Mouse (Mus musculus) MEL (cell line): ENCODE measurements around the gene Pik3ca.

Experiments used
- CTCF ChIP-seq, 3 experiments: IDR thresholded peaks in 2 of 3; conservative IDR thresholded peaks in 1 of 3; 2 replicates each; pipeline ENCODE4 v1.5.1; 2011 to 2012; ENCODE audit warnings: low read length in 3 of 3, low read depth in 2 of 3, mild to moderate bottlenecking in 2 of 3, improper control_type of control experiment in 1 of 3, inconsistent platforms in 1 of 3, mixed read lengths in 1 of 3, moderate library complexity in 1 of 3; ENCODE audit not compliant: control insufficient read depth in 1 of 3, insufficient read depth in 1 of 3, poor library complexity in 1 of 3, severe bottlenecking in 1 of 3
- EP300 ChIP-seq, 2 experiments: IDR thresholded peaks; 2 replicates each; pipeline ENCODE4 v1.6.1; 2011; ENCODE audit warnings: improper control_type of control experiment in 2 of 2, low read length in 2 of 2, low read depth in 1 of 2, mild to moderate bottlenecking in 1 of 2
- GATA1 ChIP-seq: IDR thresholded peaks from 2 replicates; pipeline ENCODE4 v1.6.1; 2011; ENCODE audit warnings: low read depth, low read length, improper control_type of control experiment
- HCFC1 ChIP-seq: IDR thresholded peaks from 2 replicates; pipeline ENCODE4 v1.6.1; 2012; ENCODE audit warnings: low read depth, mild to moderate bottlenecking, inconsistent platforms, low read length, improper control_type of control experiment, moderate library complexity
- POLR2A ChIP-seq, 2 experiments: IDR thresholded peaks; 2 replicates each; pipeline ENCODE4 v1.6.1; 2011 to 2012; ENCODE audit warnings: low read length in 2 of 2, mild to moderate bottlenecking in 2 of 2, control low read depth in 1 of 2, improper control_type of control experiment in 1 of 2, low read depth in 1 of 2, moderate library complexity in 1 of 2; ENCODE audit not compliant: control insufficient read depth in 1 of 2, insufficient read depth in 1 of 2, poor library complexity in 1 of 2
- RAD21 ChIP-seq: IDR thresholded peaks from 2 replicates; pipeline ENCODE4 v1.6.1; 2011; ENCODE audit warnings: mild to moderate bottlenecking, low read depth, low read length, improper control_type of control experiment
- USF1 ChIP-seq: IDR thresholded peaks from 2 replicates; pipeline ENCODE4 v1.6.1; 2014; ENCODE audit warnings: low read depth, mild to moderate bottlenecking, inconsistent platforms, low read length, improper control_type of control experiment, moderate library complexity

DNA sequence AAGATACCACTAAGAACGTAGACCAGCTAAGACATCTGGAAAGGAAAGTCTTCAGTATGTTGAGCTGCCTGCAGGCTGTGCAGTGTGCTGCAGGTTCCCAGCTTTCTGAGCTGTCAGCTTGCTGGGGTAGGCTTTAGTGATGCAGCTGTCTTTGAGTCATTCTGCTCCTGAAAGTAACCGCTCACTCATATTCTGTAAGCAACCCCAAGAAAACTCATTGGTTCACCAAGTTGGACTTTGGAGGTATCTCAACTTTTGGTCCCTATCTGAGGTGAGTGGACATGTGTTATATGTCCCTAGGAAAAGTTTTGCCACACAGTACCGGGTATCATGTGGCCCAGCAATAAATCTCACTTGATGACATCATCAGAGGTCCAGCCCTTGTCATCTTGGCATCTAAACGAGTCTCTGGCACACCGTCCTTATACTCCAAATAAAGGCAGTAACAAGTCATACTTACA, 20.3 kb downstream of the Pik3ca start:
- TF ChIP-seq CTCF (IDR thresholded peaks at IDR 0.05 in 2 of 3, conservative IDR thresholded peaks at IDR 0.05 in 1 of 3; ENCODE audit: control insufficient read depth in 1 of 3, insufficient read depth in 1 of 3, low read depth in 2 of 3, low read length in 3 of 3, poor library complexity in 1 of 3, severe bottlenecking in 1 of 3) (no peak), RAD21 (no peak), HCFC1 (no peak), USF1 (no peak), GATA1 (no peak), POLR2A (IDR thresholded peaks at IDR 0.05; ENCODE audit: control insufficient read depth in 1 of 2, insufficient read depth in 1 of 2, low read depth in 1 of 2, low read length in 2 of 2, poor library complexity in 1 of 2) (no peak), EP300 (IDR thresholded peaks at IDR 0.05; ENCODE audit: low read depth in 1 of 2, low read length in 2 of 2) (no peak)
